Mouse (Mus musculus) lung, postnatal 10 days (tissue): Measurements from ENCODE around the gene Enc1.

Experiments used
- DNase-seq: peaks from one replicate; pipeline ENCODE4 v3.0.0; 2021

Enc1 gene

DNA sequence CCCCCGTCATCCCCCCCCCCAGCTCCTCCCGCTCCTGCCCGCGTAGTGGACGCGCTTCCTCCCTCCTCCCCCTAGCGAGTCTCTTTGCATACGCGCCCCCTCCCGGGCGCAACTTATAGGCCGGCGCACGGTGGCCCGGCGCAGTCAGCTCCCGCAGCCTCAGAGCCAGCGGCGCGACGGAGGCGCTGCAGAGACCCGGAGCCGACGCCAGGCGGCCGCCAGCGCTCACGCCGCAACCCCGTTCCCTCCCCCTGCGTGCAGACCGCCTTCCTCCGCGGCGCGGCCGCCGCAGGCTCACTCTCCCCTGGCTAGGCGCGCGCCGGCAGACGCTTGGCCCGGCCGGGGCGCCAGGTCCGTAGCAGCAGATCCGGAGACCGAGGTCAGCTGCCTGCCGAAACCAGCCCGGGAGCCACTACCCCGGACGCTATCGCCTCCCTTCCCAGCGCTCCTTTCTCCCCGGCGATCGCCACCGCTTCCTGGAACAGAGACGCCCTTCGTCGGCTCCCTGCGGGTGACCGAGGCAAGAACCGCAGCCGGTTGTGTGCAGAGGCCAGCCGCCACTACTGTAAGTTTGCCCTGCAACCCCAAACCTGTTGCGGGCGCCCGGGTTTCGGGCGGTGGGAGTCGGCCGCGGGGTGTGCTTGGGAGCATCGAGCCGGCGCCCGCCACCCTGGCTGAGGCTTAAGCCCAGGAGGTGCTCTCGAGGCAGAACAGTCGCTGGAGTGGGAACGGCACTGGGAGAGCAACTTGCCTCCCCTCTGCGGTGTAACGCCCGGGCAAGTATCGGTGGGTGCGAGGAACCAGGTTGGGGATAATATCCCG is at the start of gene Enc1:
Enc1 (plus strand) TSS at position 141 of the 822 bp plus-strand sequence.
- DNase-seq = peak; percentile 94

GRCm38 (mm10) chr13:97192649-97193048 is 48.3 kb upstream of the Enc1 start:
- no peak for DNase-seq

DNA sequence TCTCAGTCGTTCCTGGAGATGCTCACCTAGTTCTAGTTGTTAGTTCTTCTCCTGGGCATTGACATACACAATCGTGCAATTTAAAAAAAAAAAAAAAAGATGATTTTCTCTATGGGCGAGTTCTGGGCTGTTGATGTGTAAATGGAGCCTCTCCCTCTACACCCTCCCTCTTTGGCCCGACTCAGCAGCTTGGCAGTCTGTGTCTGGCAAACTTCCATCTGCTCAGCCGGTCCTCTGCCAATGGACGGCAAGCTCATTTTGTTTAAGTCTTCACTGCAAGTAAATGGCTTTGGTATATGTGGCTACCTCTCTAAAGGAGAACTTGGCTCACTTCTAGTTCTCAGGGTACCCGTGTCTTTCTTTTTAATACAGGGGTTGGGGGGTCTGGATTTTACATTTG is 47.5 kb upstream of the Enc1 start:
- DNase-seq = peak; percentile 85

GRCm38 (mm10) chr13:97196186-97196924 is 44.5 kb upstream of the Enc1 start:
- no peak for DNase-seq

DNA sequence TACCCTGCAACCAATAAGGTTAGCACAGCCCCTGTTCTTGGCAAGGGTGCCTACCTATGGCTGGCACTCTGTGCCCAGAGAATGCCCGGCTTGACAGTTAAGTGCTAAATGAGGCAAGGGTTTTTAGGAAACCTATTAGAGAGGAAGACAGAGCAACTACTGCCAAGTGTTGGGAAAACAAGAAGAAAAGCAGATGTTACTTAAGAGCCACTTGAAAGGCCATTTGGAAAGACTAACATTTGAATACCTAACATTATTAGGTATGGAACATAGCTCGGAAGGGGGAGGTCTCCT is 44.0 kb upstream of the Enc1 start:
- DNase-seq = no peak

- DNase-seq = peak; percentile 96
Observed at GRCm38 (mm10) chr13:97197932-97198562, 42.9 kb upstream of the Enc1 start, which contains the start of gene Hexb. Hexb (minus strand) TSS chr13:97198357.

GRCm38 (mm10) chr13:97199123-97199522 is 41.8 kb upstream of the Enc1 start:
- DNase-seq = no peak

GRCm38 (mm10) chr13:97201076-97201475 is 39.8 kb upstream of the Enc1 start:
- DNase-seq = no peak

DNA sequence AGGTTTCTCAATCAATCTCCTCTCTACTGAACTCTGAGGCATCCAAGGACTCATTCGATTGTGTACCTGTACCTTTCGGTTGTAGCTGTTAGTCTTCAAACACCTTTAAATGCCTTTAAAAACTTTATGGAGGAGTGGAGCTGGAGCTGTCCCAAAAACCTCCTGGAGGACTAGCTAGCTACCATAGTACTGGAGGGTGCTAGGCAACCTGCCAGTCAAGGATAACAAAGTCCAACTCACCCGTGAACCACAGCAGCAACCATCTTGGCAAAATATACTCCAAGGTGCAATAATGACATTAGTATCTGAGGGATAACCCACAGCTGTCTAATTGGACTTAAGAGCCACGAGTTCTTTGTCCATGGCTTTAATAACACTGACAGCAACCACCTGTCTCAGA is 39.0 kb upstream of the Enc1 start:
- DNase-seq = no peak

DNA sequence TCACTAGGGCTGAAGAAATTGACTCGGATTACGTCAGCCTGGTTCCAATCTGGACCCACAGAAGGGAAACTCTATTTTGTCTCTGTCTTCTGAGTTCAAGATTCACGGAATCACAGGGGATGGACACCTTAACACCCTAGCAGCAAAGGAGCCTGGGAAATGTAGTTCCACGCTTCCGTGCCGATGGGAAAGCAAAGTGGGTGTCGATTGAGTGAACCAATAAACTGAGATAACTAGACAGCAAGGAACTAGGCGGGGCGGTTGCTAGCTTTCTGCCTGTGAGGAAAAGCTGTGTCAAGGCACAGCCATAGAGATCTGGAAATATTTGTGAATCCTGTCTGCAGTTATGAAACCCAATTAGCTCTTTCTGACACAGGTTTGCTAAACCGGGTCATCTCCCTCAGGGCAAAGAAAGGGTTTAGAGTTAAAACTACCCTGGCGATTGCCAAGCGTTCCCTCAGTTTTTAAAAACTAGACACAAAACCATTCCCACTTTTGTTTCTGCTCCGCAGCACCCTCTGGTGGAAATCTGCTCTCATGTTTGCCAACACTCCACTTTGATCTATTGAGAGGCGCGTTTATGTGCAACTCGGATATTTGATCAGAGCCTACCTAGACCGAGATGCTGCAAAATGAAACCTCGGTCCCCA is 35.7 kb upstream of the Enc1 start:
- DNase-seq = peak; percentile 91

DNA sequence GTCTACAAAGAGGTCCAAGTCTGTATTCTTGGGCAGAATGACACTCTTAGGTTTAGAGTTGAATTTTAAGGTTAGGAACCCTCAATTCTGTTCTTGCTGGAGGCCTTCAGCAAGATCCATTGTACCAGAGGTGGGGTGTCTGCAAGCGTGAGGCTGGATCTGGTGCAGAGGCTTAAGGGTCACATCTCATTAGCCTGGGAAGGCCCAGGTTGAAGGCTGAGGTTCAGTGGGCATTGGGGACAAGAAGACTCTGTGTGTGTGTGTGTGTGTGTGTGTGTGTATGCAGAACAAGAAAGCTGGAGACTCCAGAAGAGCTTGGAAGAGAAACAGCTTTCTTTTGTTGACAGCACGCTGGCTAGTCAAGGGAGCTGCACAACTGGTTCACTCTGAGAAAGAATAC is 34.9 kb upstream of the Enc1 start:
- no peak for DNase-seq

- DNase-seq = no peak
Observed at GRCm38 (mm10) chr13:97207472-97208111, 33.3 kb upstream of the Enc1 start.

DNA sequence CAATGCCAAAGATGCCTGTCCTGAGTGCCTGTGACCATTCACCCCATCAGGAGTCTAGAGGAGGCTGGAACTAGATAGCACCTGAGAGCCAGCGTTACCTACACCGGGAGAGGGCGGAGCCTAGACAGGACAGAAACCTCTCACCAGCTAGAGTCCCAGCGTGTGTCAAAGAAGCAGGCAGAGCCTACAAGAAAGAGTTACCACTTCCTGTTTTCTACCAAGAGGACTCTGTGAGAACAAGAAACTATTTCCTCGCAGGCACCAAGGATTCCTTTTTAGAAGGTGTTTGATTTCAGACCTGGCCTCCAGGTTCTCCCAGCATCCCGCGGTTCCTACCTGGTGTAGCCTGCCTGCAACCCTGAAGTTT is 32.8 kb upstream of the Enc1 start:
- DNase-seq = peak; percentile 25

GRCm38 (mm10) chr13:97208500-97209010 is 32.4 kb upstream of the Enc1 start:
- DNase-seq = no peak

- no peak for DNase-seq
Observed at GRCm38 (mm10) chr13:97214583-97215268, 26.2 kb upstream of the Enc1 start.

GRCm38 (mm10) chr13:97215563-97215962 is 25.3 kb upstream of the Enc1 start:
- no peak for DNase-seq

- DNase-seq = no peak
Observed at GRCm38 (mm10) chr13:97216196-97216595, 24.7 kb upstream of the Enc1 start.

DNA sequence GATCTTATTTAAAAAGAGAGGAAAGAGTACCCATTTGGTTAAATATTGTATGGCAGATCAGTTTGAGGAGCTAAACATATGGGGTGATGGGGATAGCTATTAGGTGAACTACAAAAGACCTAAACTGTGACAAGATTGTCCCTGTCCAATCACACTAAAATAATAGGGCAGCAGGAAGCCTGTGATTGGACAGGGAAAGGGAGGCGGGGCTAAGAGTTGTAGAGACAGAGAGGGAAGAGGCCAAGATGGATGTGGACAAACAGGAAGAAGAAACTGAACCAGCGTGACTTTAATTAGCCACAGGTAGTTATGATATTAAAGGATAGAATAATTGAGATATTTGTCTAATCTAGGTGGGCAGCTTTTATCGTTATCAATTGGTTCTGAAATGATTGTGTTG is 20.9 kb upstream of the Enc1 start:
- DNase-seq = no peak

- DNase-seq = no peak
Observed at GRCm38 (mm10) chr13:97223856-97224255, 17.0 kb upstream of the Enc1 start.

GRCm38 (mm10) chr13:97224341-97224982 is 16.4 kb upstream of the Enc1 start:
- no peak for DNase-seq

DNA sequence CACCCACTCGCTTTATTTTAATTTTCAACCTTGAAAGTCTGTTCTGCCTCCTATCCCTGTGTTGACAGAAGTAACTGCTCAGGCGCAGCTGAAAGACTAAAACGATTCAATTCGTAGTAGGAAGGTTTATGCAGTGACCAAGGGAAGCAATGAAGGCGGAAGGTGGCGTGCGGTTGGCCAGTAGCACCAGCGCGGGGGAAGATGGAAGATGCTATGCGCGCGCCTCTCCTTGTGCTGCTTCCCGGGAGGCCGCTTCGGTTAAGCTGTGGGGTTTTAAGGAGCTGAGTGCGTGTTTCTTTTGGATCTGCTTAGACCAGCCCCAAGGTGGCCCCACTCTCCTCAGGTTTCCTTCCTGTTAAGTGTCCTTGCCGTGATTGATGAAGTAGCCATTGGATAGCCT is 15.8 kb upstream of the Enc1 start:
- no peak for DNase-seq

DNA sequence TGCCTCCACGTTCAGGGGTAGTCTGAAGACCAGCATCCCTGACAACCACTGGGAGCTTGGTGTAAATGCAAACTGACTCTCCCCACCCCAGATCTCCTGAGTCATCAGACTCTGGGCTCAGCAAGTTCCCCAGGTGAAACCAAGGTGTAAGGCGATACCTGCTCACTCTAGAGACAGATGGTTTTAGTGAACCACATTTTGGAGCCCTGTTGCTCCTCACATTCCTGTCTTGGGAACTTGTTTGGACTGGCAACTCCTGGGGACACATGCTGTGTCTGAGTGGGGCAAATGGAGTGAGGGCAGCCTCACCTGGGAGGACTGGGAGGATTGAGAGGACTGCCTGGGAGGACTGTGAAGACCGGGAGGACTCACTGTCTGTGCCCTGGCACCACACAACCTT is 13.1 kb upstream of the Enc1 start:
- no peak for DNase-seq
